Mouse (Mus musculus) urinary bladder, adult 18-20 months (tissue): Measurements from ENCODE around the gene Lrrtm4.

Experiments
- DNase-seq, 2 experiments: peaks; one replicate each; pipeline ENCODE4 v3.0.0; 2022; ENCODE audit warnings: low spot score in 2 of 2, mixed read lengths in 2 of 2

Lrrtm4 gene

DNA sequence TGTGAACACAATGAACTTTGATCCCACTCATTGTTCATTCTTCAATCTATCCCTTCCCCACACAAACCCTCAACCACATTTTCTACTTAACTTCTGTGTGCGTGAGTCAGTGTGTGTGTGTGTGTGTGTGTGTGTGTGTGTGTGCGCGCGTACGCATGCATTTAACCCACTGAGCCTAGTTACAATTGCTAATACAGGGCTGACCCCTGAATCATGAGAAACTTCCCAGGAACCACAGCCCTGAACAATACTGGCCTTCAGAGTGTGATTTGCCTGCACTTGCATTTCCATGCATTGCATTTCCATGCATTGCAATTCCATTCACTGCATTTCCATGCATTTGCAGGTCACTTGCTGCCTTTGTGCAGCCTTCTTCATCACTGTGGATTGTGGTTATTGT, 701.8 kb downstream of the Lrrtm4 start:
- DNase-seq = no peak

DNA sequence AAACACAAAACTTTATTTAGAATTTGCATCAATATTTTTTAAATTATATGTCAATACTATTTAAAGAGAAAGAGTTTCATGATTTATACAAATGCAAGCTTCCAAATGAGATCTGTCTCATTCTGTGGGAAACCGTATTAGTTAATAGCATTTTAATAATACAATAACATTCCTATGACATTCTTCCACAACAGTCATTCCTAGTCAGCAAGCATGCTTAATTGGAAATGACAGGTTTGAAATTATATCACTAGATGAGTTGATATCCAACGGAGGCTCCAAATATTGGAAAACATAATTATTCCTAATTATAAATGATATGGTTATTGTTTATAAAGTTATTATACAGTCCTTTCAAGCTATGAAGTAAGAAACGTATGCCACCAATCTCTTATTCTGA, 714.7 kb downstream of the Lrrtm4 start:
- no peak for DNase-seq

DNA sequence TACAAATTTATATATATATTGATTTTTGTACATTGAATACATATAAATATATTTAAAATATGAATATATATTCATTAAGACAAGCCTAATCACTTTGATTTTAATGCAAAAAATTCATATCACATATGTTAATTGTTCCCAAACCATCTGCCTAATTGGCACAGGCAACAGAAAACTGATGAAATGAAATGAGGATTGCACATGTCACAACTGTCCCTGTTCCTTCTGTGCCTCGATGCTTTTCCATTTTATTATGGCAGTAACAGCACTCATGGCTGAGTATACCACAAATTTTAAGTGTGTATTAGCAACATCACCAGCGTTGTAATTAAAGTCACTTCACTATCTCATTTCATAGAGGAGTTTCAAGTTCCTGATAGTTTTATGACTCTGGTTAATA, 732.1 kb downstream of the Lrrtm4 start:
- no peak for DNase-seq

DNA sequence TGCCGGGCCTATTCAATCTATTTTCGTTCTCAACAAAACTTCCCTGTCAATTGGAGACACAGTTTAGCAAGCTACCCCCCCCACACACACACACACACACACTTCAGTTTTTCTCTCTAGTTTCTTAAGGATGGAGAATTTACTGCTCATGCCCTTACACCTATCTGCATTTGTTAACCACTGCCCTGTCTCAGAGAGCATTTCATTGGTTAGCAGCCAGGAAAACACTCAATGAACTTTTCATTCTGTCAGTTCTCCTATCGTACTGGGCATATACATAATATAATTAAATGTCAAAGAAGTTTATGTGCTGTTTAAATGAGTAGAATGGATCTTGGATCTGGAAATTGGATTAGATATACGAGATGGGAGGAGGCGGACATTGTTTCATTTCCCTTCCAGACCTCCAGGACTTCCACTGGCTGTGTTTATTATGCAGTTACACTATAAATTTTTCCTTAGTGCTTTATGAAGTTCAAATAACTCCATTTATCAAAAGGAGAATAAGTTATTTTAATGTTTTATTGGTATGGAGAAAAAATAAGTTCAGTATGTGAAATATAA, 742.0 kb downstream of the Lrrtm4 start:
- DNase-seq = no peak

DNA sequence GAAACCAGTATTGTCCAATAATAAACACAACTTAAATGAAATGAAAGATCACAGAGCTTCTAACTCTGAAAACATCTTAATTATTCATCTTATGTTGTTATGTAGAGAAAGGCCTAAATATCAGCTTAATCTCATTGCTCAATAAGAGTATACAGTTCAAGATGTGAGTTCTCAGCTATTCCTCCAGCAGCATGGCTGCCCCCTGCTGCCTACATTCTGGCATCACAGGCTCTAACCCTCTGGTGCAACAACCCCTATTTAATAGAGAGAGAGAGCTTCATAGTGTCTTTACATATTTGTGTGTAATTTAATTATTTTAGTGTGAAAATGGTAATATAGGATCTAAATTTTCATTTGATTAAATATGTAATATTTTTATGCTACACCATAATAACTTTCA, 767.6 kb downstream of the Lrrtm4 start:
- no peak for DNase-seq

DNA sequence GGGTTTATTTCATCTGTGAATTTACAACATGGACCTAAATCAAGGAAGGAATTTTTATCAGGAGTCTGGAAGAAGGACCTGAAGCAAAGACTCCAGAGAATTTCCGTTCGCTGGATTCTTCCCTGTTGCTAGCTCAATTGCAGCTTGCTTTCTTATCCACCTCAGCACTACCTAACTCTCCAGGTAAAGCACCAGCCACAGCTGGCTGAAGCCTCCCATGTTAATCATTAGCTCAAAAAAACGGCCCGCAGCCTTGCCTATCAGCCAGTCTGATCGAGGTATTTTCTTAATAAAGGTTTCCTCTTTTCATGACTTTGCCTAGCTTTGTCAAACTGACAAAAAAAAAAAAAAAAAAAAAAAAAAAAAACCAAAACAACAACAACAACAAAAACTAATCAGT, 805.1 kb downstream of the Lrrtm4 start:
- DNase-seq = no peak

DNA sequence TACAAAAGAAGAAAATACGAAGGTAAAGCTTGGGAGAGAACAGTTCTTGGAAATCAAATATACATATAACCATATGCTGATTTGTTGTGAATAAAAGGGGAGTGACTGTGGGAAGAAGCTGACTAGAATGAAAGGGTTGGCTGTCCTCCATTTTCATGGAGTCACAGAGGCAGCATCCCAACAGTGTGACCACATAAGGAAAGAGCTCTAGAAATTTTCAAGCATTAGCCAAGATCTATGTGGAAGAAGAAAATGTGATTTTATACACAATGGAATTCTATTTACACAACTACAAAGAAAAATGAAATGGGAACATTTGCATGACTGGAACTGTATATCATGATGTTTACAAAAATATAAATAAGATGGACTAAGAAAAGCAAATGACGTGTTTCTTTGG, 821.1 kb downstream of the Lrrtm4 start:
- DNase-seq = no peak

DNA sequence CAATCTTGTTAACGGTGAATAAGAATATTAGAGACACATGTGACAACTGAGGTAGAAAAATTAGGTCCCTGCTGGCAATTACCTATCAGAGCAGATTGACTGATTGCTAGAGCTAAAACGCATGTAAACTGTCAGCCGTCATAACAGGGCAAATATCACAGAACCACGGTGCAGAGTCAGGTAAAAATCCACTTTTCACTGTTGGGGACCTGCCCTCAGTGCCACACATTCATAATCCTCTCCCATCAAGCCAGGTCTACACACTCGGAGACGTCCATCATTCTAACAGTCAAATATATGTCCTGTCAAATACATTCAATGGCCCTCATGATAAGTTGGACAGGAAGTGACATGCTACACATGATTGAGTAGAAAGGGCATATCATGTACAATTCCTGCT, 826.6 kb downstream of the Lrrtm4 start:
- DNase-seq = no peak

DNA sequence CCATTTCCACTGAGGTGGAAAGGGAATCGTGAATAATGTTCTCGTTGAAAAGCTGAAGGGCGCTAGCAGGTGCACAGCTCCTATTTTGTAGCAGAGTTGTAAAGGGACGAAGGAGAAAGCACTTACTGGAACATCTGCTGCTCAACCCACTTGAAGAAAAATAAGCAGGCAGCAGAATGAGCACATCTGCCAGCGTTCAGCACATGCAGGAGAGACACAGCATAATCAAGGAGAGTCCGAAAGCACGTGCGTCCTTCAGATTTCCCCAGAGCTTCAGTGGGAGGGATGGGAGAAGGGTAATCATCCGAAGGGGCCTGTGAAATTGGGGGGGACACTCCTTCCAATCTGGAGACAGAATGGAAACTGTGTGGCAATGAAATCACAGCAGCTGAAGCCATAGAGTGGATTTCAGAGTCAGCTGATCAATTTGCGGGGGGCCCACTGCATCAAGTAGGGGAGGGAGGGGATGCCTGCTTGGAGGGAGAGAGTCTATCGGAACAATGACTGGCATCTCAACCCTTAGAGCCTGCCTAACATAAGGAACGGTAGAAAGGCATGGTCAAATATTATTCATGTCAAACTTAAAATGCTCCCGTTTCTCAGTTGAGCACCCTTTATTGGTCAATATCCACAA, 838.4 kb downstream of the Lrrtm4 start:
- DNase-seq = no peak
